Mouse (Mus musculus) embryonic facial prominence, embryonic 15.5 days (tissue): ENCODE measurements around the gene Prcp. TPM values are rescaled to one million over a fixed set of nuclear protein-coding genes. Genes with fewer than 3 reads are reported as not detected.
"Not testable (repeated sequence)": the region's sequence is repeated elsewhere in the genome, so short reads cannot be mapped to it uniquely, and the experiment has no call there.

Experiments
- ATAC-seq: fragments of 200-750 bp; cut with Nextera tagmentation; 2 replicates; pipeline ENCODE4 v1.8.0; 2017; ENCODE audit warnings: low read depth, moderate TSS enrichment; ENCODE audit not compliant: insufficient number of reproducible peaks, low FRiP score, low TSS enrichment
- H3K27ac ChIP-seq: fragments of 300-500 bp; sonication (generic); replicated peaks from 2 replicates; pipeline ENCODE4 v1.5.1; 2015; ENCODE audit warnings: mild to moderate bottlenecking, inconsistent platforms
- H3K27me3 ChIP-seq: fragments of 300-500 bp; sonication (generic); 2 replicates; pipeline ENCODE4 v1.6.1; 2015; ENCODE audit warnings: inconsistent platforms
- H3K36me3 ChIP-seq: fragments of 300-500 bp; sonication (generic); 2 replicates; pipeline ENCODE4 v1.6.1; 2015; ENCODE audit warnings: mild to moderate bottlenecking, inconsistent platforms
- H3K4me1 ChIP-seq: fragments of 300-500 bp; sonication (generic); 2 replicates; pipeline ENCODE4 v1.6.1; 2015; ENCODE audit warnings: inconsistent platforms
- H3K4me2 ChIP-seq: fragments of 300-500 bp; sonication (generic); replicated peaks from 2 replicates; pipeline ENCODE4 v1.6.1; 2015; ENCODE audit warnings: mild to moderate bottlenecking, inconsistent platforms
- H3K4me3 ChIP-seq: fragments of 300-500 bp; sonication (generic); replicated peaks from 2 replicates; pipeline ENCODE4 v1.5.1; 2015; ENCODE audit warnings: mild to moderate bottlenecking, inconsistent platforms
- H3K9ac ChIP-seq: fragments of 300-500 bp; sonication (generic); 2 replicates; pipeline ENCODE4 v1.6.1; 2015; ENCODE audit warnings: inconsistent platforms
- H3K9me3 ChIP-seq: fragments of 300-500 bp; sonication (generic); replicated peaks from 2 replicates; pipeline ENCODE4 v1.6.1; 2016; ENCODE audit warnings: inconsistent platforms
- WGBS: fragments of 180-500 bp; shearing (Covaris S2); methylation state at CpG from one replicate; pipeline ENCODE4 v1.1.7; 2015; 5-methylcytosine and 5-hydroxymethylcytosine counted together
- polyA plus RNA-seq: library from polyadenylated mRNA; unstranded; fragments of >200 nt; fragmentation: Nextera tagmentation; extraction: Ambion mirVana; gene quantifications from 2 replicates; pipeline ENCODE4 v1.2.1, GENCODE M21; 2015

Gene Prcp
- polyA plus RNA-seq, 1 experiment from 2014 or later, result 30.5 TPM

- ATAC-seq, result no peak
- no peak overlapping the region for H3K4me3 ChIP-seq
- H3K9ac ChIP-seq, result no peak overlapping the region
- 31% methylated on average over 6 of the region's 6 CpGs for WGBS
- H3K27ac ChIP-seq, result no peak overlapping the region
- no peak overlapping the region for H3K4me2 ChIP-seq
- H3K36me3 ChIP-seq, result no peaks in the 10 kb centered on the region
- H3K4me1 ChIP-seq, result peaks cover 9% of the 10 kb centered on the region; the same call in 1 of the 2 replicates
- H3K27me3 ChIP-seq, result no peaks in the 10 kb centered on the region
- no peaks in the 10 kb centered on the region for H3K9me3 ChIP-seq
These were observed 63.7 kb downstream of the Prcp start for GRCm38 (mm10) chr7:92937955-92938354.

- Histone ChIP-seq H3K27me3 (no peaks in the 10 kb centered on the region), H3K9me3 (no peaks in the 10 kb centered on the region), H3K27ac (no peak overlapping the region), H3K9ac (no peak overlapping the region), H3K4me1 (peaks cover 9% of the 10 kb centered on the region; the same call in 1 of the 2 replicates), H3K36me3 (no peaks in the 10 kb centered on the region), H3K4me3 (no peak overlapping the region), H3K4me2 (no peak overlapping the region)
- WGBS, result 37% methylated on average over 5 of the region's 5 CpGs
- no peak for ATAC-seq
These were observed 65.5 kb downstream of the Prcp start for GRCm38 (mm10) chr7:92939776-92940175.

- H3K9me3 ChIP-seq, result no peaks in the 10 kb centered on the region
- H3K4me2 ChIP-seq, result no peak overlapping the region
- H3K36me3 ChIP-seq, result no peaks in the 10 kb centered on the region
- H3K4me1 ChIP-seq, result no peaks in the 10 kb centered on the region
- no peaks in the 10 kb centered on the region for H3K27me3 ChIP-seq
- no peak overlapping the region for H3K27ac ChIP-seq
- H3K9ac ChIP-seq, result no peak overlapping the region
- H3K4me3 ChIP-seq, result no peak overlapping the region
- WGBS, result 75% methylated on average over 3 of the region's 3 CpGs
- ATAC-seq, result no peak
These were observed 76.5 kb downstream of the Prcp start for GRCm38 (mm10) chr7:92950775-92951174.

GRCm38 (mm10) chr7:92952210-92952609 lies 77.9 kb downstream of the Prcp start:
- Histone ChIP-seq H3K27ac (no peak overlapping the region), H3K4me3 (no peak overlapping the region), H3K4me1 (no peaks in the 10 kb centered on the region), H3K9me3 (no peaks in the 10 kb centered on the region), H3K27me3 (no peaks in the 10 kb centered on the region), H3K9ac (no peak overlapping the region), H3K36me3 (no peaks in the 10 kb centered on the region), H3K4me2 (no peak overlapping the region)
- no peak for ATAC-seq
- WGBS, result 68% methylated on average over 2 of the region's 2 CpGs

- 38% methylated on average over 3 of the region's 3 CpGs for WGBS
- H3K27ac ChIP-seq, result no peak overlapping the region
- ATAC-seq, result no peak
These were observed 85.5 kb downstream of the Prcp start for GRCm38 (mm10) chr7:92959758-92960157.

GRCm38 (mm10) chr7:92961876-92962275 lies 87.6 kb downstream of the Prcp start:
- H3K4me3 ChIP-seq, result no peak overlapping the region
- H3K27me3 ChIP-seq, result no peaks in the 10 kb centered on the region
- no peaks in the 10 kb centered on the region for H3K36me3 ChIP-seq
- no peak overlapping the region for H3K9ac ChIP-seq
- ATAC-seq, result no peak
- whole genome bisulfite sequencing, result 33% methylated on average over 1 of the region's 1 CpGs
- no peak overlapping the region for H3K27ac ChIP-seq
- H3K4me1 ChIP-seq, result no peaks in the 10 kb centered on the region
- H3K4me2 ChIP-seq, result no peak overlapping the region
- no peaks in the 10 kb centered on the region for H3K9me3 ChIP-seq

More at GRCm38 (mm10) chr7:92959758-92960157, 85.5 kb downstream of the Prcp start:
- H3K4me3 ChIP-seq, result no peak overlapping the region
- no peak overlapping the region for H3K4me2 ChIP-seq
- H3K27me3 ChIP-seq, result no peaks in the 10 kb centered on the region
- H3K9me3 ChIP-seq, result no peaks in the 10 kb centered on the region
- H3K4me1 ChIP-seq, result no peaks in the 10 kb centered on the region
- H3K36me3 ChIP-seq, result no peaks in the 10 kb centered on the region
- H3K9ac ChIP-seq, result no peak overlapping the region

- no peak for ATAC-seq
- Histone ChIP-seq H3K4me1 (no peaks in the 10 kb centered on the region), H3K27ac (no peak overlapping the region), H3K4me2 (no peak overlapping the region), H3K27me3 (no peaks in the 10 kb centered on the region), H3K4me3 (no peak overlapping the region), H3K36me3 (no peaks in the 10 kb centered on the region), H3K9ac (no peak overlapping the region), H3K9me3 (no peaks in the 10 kb centered on the region)
- 65% methylated on average over 3 of the region's 3 CpGs for WGBS
These were observed 90.7 kb downstream of the Prcp start for GRCm38 (mm10) chr7:92964754-92965501.

GRCm38 (mm10) chr7:92967381-92968127 lies 93.3 kb downstream of the Prcp start:
- Histone ChIP-seq H3K36me3 (no peaks in the 10 kb centered on the region), H3K9me3 (no peaks in the 10 kb centered on the region), H3K27me3 (no peaks in the 10 kb centered on the region), H3K4me2 (no peak overlapping the region), H3K9ac (no peak overlapping the region), H3K4me1 (no peaks in the 10 kb centered on the region), H3K4me3 (no peak overlapping the region), H3K27ac (no peak overlapping the region)
- 68% methylated on average over 10 of the region's 10 CpGs for WGBS
- ATAC-seq, result no peak

GRCm38 (mm10) chr7:92977429-92977828 lies 103.2 kb downstream of the Prcp start:
- no peaks in the 10 kb centered on the region for H3K36me3 ChIP-seq
- ATAC-seq, result no peak
- no peak overlapping the region for H3K4me3 ChIP-seq
- no peaks in the 10 kb centered on the region for H3K4me1 ChIP-seq
- H3K27me3 ChIP-seq, result no peaks in the 10 kb centered on the region
- no peaks in the 10 kb centered on the region for H3K9me3 ChIP-seq
- H3K4me2 ChIP-seq, result no peak overlapping the region
- H3K27ac ChIP-seq, result no peak overlapping the region
- WGBS, result 85% methylated on average over 3 of the region's 3 CpGs
- no peak overlapping the region for H3K9ac ChIP-seq

- Histone ChIP-seq H3K36me3 (no peaks in the 10 kb centered on the region), H3K9ac (no peak overlapping the region), H3K4me2 (no peak overlapping the region), H3K27me3 (no peaks in the 10 kb centered on the region), H3K4me1 (no peaks in the 10 kb centered on the region), H3K4me3 (no peak overlapping the region), H3K9me3 (no peaks in the 10 kb centered on the region), H3K27ac (no peak overlapping the region)
- WGBS, result 64% methylated on average over 4 of the region's 4 CpGs
- no peak for ATAC-seq
These were observed 104.0 kb downstream of the Prcp start for GRCm38 (mm10) chr7:92978225-92978624.

- 38% methylated on average over 7 of the region's 7 CpGs for WGBS
- H3K4me2 ChIP-seq, H3K9ac ChIP-seq, H3K27ac ChIP-seq, H3K36me3 ChIP-seq, ATAC-seq, H3K27me3 ChIP-seq, H3K4me3 ChIP-seq, H3K4me1 ChIP-seq, H3K9me3 ChIP-seq: not testable (repeated sequence)
These were observed 104.5 kb downstream of the Prcp start for GRCm38 (mm10) chr7:92978720-92979119.
